Mouse (Mus musculus) embryonic facial prominence, embryonic 11.5 days (tissue): Measurements from ENCODE around the gene Tgfbrap1. TPM values are rescaled to one million over a fixed set of nuclear protein-coding genes. Genes with fewer than 3 reads are reported as not detected.

ENCODE experiments used
- microRNA-seq: library from miRNA; unstranded; fragments of <30 nt; microRNA quantifications from one replicate; pipeline ENCODE4, GENCODE M21; 2016; ENCODE audit warnings: borderline number of aligned reads
- polyA plus RNA-seq: library from polyadenylated mRNA; unstranded; fragments of >200 nt; fragmentation: Nextera tagmentation; extraction: Ambion mirVana; gene quantifications from 2 replicates; pipeline ENCODE4 v1.2.1, GENCODE M21; 2014

Tgfbrap1 gene
- polyA plus RNA-seq, 1 experiment from 2014 or later = 12.1 TPM

Small RNA genes lying within 50 kb of the gene (microRNA-seq; reads per million reads assigned to microRNA genes)
- not detected for gene Gm24001

Other genes with a start within 250 kb of the Tgfbrap1 start
- gene Mrps9, start 247.4 kb downstream of the Tgfbrap1 start, polyA plus RNA-seq = 60.0 and 63.1 TPM in 2 replicates
- gene Gpr45, start 145.8 kb downstream of the Tgfbrap1 start, polyA plus RNA-seq = 16.9 and 18.6 TPM in 2 replicates
- 44.4 and 44.7 TPM in 2 replicates for gene AI597479, start 73 bp upstream of the Tgfbrap1 start, polyA plus RNA-seq
- gene Fhl2, start 98.3 kb upstream of the Tgfbrap1 start, polyA plus RNA-seq = 14.6 and 17.3 TPM in 2 replicates